Mouse (Mus musculus) liver, postnatal 0 days (tissue): ENCODE measurements around the gene Ruvbl2. TPM values are rescaled to one million over a fixed set of nuclear protein-coding genes. Genes with fewer than 3 reads are reported as not detected.

Experiments used
- ATAC-seq: fragments of 200-750 bp; cut with Nextera tagmentation; 2 replicates; pipeline ENCODE4 v1.8.0; 2017; ENCODE audit warnings: mild to moderate bottlenecking, moderate library complexity
- DNase-seq: peaks from one replicate; pipeline ENCODE4 v3.0.0-alpha.2; 2016
- H3K27ac ChIP-seq: fragments of 300-500 bp; sonication (generic); 2 replicates; pipeline ENCODE4 v1.5.1; 2014; ENCODE audit warnings: antibody characterized with exemption, moderate library complexity, mild to moderate bottlenecking, low read depth
- H3K27me3 ChIP-seq: fragments of 300-500 bp; sonication (generic); 2 replicates; pipeline ENCODE4 v1.6.1; 2014; ENCODE audit warnings: low read length, control low read depth, mixed read lengths; ENCODE audit not compliant: insufficient read depth
- H3K36me3 ChIP-seq: fragments of 300-500 bp; sonication (generic); replicated peaks from 2 replicates; pipeline ENCODE4 v1.6.1; 2014; ENCODE audit warnings: mild to moderate bottlenecking, control low read depth, low read length, moderate library complexity, mixed read lengths; ENCODE audit not compliant: insufficient read depth
- H3K4me1 ChIP-seq: fragments of 300-500 bp; sonication (generic); 2 replicates; pipeline ENCODE4 v1.6.1; 2014; ENCODE audit warnings: antibody characterized with exemption, mild to moderate bottlenecking, control low read depth; ENCODE audit not compliant: insufficient read depth
- H3K4me2 ChIP-seq: fragments of 300-500 bp; sonication (generic); 2 replicates; pipeline ENCODE4 v1.6.1; 2014; ENCODE audit warnings: low read depth, mild to moderate bottlenecking, low read length, moderate library complexity, mixed read lengths
- H3K4me3 ChIP-seq: fragments of 300-500 bp; sonication (generic); 2 replicates; pipeline ENCODE4 v1.5.1; 2014; ENCODE audit warnings: low read depth, low read length
- H3K9ac ChIP-seq: fragments of 300-500 bp; sonication (generic); replicated peaks from 2 replicates; pipeline ENCODE4 v1.6.1; 2014; ENCODE audit warnings: mild to moderate bottlenecking, moderate library complexity
- H3K9me3 ChIP-seq: fragments of 300-500 bp; sonication (generic); 2 replicates; pipeline ENCODE4 v1.6.1; 2016; ENCODE audit warnings: mild to moderate bottlenecking, control low read depth, low read length, mixed read lengths
- CTCF ChIP-seq: sonication (generic); IDR thresholded peaks from 2 replicates; pipeline ENCODE4 v1.5.1; 2016; ENCODE audit warnings: antibody characterized with exemption, low read depth
- EP300 ChIP-seq: IDR thresholded peaks from 2 replicates; pipeline ENCODE4 v1.6.1; 2016; ENCODE audit warnings: antibody characterized with exemption, low read depth, mild to moderate bottlenecking
- WGBS: fragments of 180-500 bp; shearing (Covaris S2); extraction: QIAGEN DNeasy Blood & Tissue Kit; methylation state at CpG from one replicate; pipeline ENCODE4 v1.1.7; 2014; ENCODE audit not compliant: insufficient replicate concordance; 5-methylcytosine and 5-hydroxymethylcytosine counted together
- polyA plus RNA-seq: library from polyadenylated mRNA; unstranded; fragments of >200 nt; fragmentation: Nextera tagmentation; extraction: Ambion mirVana; gene quantifications from 2 replicates; pipeline ENCODE4 v1.2.1, GENCODE M21; 2015

The Ruvbl2 gene
- polyA plus RNA-seq, 1 experiment from 2014 or later: 36.5 TPM

GRCm38 (mm10) chr7:45406157-45407156 is 31.4 kb downstream of the Ruvbl2 start:
- Histone ChIP-seq H3K36me3 (no peaks in the 10 kb centered on the region), H3K27ac (no peak overlapping the region), H3K9me3 (no peaks in the 10 kb centered on the region), H3K4me2 (peak overlapping the region; percentile 61), H3K9ac (no peak overlapping the region), H3K27me3 (peaks cover 63% of the 10 kb centered on the region), H3K4me3 (peak overlapping the region; percentile 41), H3K4me1 (peaks cover 10% of the 10 kb centered on the region)
- DNase-seq: no peak
- WGBS: 3% methylated on average over 104 of the region's 114 CpGs
- TF ChIP-seq CTCF (no peak), EP300 (no peak)
- ATAC-seq: no peak

- Histone ChIP-seq H3K9me3 (no peaks in the 10 kb centered on the region), H3K9ac (no peak within 1 kb of the TSS), H3K27ac (no peak within 1 kb of the TSS), H3K27me3 (peaks cover 53% of the 10 kb centered on the region), H3K4me1 (peaks cover 10% of the 10 kb centered on the region), H3K36me3 (no peaks in the 10 kb centered on the region), H3K4me2 (peak within 1 kb of the TSS; percentile 61), H3K4me3 (peak within 1 kb of the TSS; percentile 41)
- whole genome bisulfite sequencing: 12% methylated on average over 28 of the region's 28 CpGs
- ATAC-seq (peak; percentile 52; the same call in 1 of the 2 replicates), DNase-seq (peak; percentile 68)
- TF ChIP-seq CTCF (peak; percentile 91), EP300 (no peak)
Observed at GRCm38 (mm10) chr7:45405091-45406075, 32.5 kb downstream of the Ruvbl2 start, which contains the start of gene Kcna7. Kcna7 (plus strand) TSS chr7:45405653.

GRCm38 (mm10) chr7:45403532-45404261 is 34.2 kb downstream of the Ruvbl2 start:
- H3K4me2 ChIP-seq: no peak overlapping the region
- no peak overlapping the region for H3K27ac ChIP-seq
- H3K4me3 ChIP-seq: no peak overlapping the region
- H3K4me1 ChIP-seq: peaks cover 10% of the 10 kb centered on the region
- peaks cover 37% of the 10 kb centered on the region for H3K27me3 ChIP-seq
- no peak for ATAC-seq
- TF ChIP-seq EP300: no peak
- peak; percentile 77 for TF ChIP-seq CTCF
- DNase-seq: peak; percentile 79
- H3K36me3 ChIP-seq: no peaks in the 10 kb centered on the region
- 43% methylated on average over 6 of the region's 6 CpGs for WGBS
- no peak overlapping the region for H3K9ac ChIP-seq
- H3K9me3 ChIP-seq: no peaks in the 10 kb centered on the region

- no peak overlapping the region for H3K4me2 ChIP-seq
- no peak for TF ChIP-seq CTCF
- TF ChIP-seq EP300: no peak
- DNase-seq: no peak
- no peaks in the 10 kb centered on the region for H3K36me3 ChIP-seq
- no peak overlapping the region for H3K27ac ChIP-seq
- no peak overlapping the region; the same call in 1 of the 2 replicates for H3K9ac ChIP-seq
- no peak for ATAC-seq
- WGBS: 77% methylated on average over 10 of the region's 10 CpGs
- H3K4me1 ChIP-seq: peaks cover 8% of the 10 kb centered on the region
- H3K9me3 ChIP-seq: no peaks in the 10 kb centered on the region
- H3K4me3 ChIP-seq: no peak overlapping the region
- H3K27me3 ChIP-seq: peaks cover 16% of the 10 kb centered on the region
Observed at GRCm38 (mm10) chr7:45401521-45402085, 36.3 kb downstream of the Ruvbl2 start.

- H3K27me3 ChIP-seq: no peaks in the 10 kb centered on the region
- no peak overlapping the region for H3K9ac ChIP-seq
- 60% methylated on average over 2 of the region's 2 CpGs for WGBS
- H3K4me2 ChIP-seq: no peak overlapping the region
- H3K9me3 ChIP-seq: no peaks in the 10 kb centered on the region
- DNase-seq (no peak), ATAC-seq (no peak)
- H3K27ac ChIP-seq: no peak overlapping the region
- peaks cover 18% of the 10 kb centered on the region for H3K36me3 ChIP-seq
- H3K4me1 ChIP-seq: peaks cover 16% of the 10 kb centered on the region
- TF ChIP-seq CTCF (no peak), EP300 (no peak)
- no peak overlapping the region for H3K4me3 ChIP-seq
Observed at GRCm38 (mm10) chr7:45396787-45397186, 41.1 kb downstream of the Ruvbl2 start.
